Mouse (Mus musculus) midbrain, embryonic 14.5 days (tissue): ENCODE data around the gene Mbnl2. TPM values are rescaled to one million over a fixed set of nuclear protein-coding genes. Genes with fewer than 3 reads are reported as not detected.

Experiments used
- ATAC-seq: fragments of 200-750 bp; cut with Nextera tagmentation; 2 replicates; pipeline ENCODE4 v1.8.0; 2017; ENCODE audit warnings: moderate number of reproducible peaks, moderate library complexity; ENCODE audit not compliant: low FRiP score, low TSS enrichment
- DNase-seq: peaks from one replicate; pipeline ENCODE4 v3.0.0-alpha.2; 2015
- H3K27ac ChIP-seq: fragments of 300-500 bp; sonication (generic); replicated peaks from 2 replicates; pipeline ENCODE4 v1.5.1; 2014; ENCODE audit warnings: mild to moderate bottlenecking, low read depth, low read length, moderate library complexity
- H3K27me3 ChIP-seq: fragments of 300-500 bp; sonication (generic); 2 replicates; pipeline ENCODE4 v1.6.1; 2014; ENCODE audit warnings: low read length, control low read depth, mixed read lengths; ENCODE audit not compliant: control insufficient read depth, insufficient read depth
- H3K36me3 ChIP-seq: fragments of 300-500 bp; sonication (generic); 2 replicates; pipeline ENCODE4 v1.6.1; 2014; ENCODE audit warnings: low read length, control low read depth; ENCODE audit not compliant: control insufficient read depth, insufficient read depth
- H3K4me1 ChIP-seq: fragments of 300-500 bp; sonication (generic); 2 replicates; pipeline ENCODE4 v1.6.1; 2014; ENCODE audit warnings: mild to moderate bottlenecking, antibody characterized with exemption, low read length, control low read depth; ENCODE audit not compliant: control insufficient read depth, insufficient read depth
- H3K4me2 ChIP-seq: fragments of 300-500 bp; sonication (generic); 2 replicates; pipeline ENCODE4 v1.6.1; 2014; ENCODE audit warnings: mild to moderate bottlenecking, low read length, moderate library complexity
- H3K4me3 ChIP-seq: fragments of 300-500 bp; sonication (generic); replicated peaks from 2 replicates; pipeline ENCODE4 v1.5.1; 2014; ENCODE audit warnings: low read depth, low read length
- H3K9ac ChIP-seq: fragments of 300-500 bp; sonication (generic); replicated peaks from 2 replicates; pipeline ENCODE4 v1.6.1; 2014; ENCODE audit warnings: mild to moderate bottlenecking, low read length, moderate library complexity
- H3K9me3 ChIP-seq: fragments of 300-500 bp; sonication (generic); 2 replicates; pipeline ENCODE4 v1.6.1; 2016; ENCODE audit warnings: low read length, control low read depth, mixed read lengths; ENCODE audit not compliant: control insufficient read depth
- WGBS: fragments of 180-500 bp; shearing (Covaris S2); extraction: QIAGEN DNeasy Blood & Tissue Kit; methylation state at CpG from one replicate; pipeline ENCODE4 v1.1.7; 2014; 5-methylcytosine and 5-hydroxymethylcytosine counted together
- polyA plus RNA-seq: library from polyadenylated mRNA; unstranded; fragments of >200 nt; fragmentation: Nextera tagmentation; extraction: Ambion mirVana; gene quantifications from 2 replicates; pipeline ENCODE4 v1.2.1, GENCODE M21; 2014

The Mbnl2 gene
- polyA plus RNA-seq, 1 experiment from 2014 or later: 22.5 TPM

DNA sequence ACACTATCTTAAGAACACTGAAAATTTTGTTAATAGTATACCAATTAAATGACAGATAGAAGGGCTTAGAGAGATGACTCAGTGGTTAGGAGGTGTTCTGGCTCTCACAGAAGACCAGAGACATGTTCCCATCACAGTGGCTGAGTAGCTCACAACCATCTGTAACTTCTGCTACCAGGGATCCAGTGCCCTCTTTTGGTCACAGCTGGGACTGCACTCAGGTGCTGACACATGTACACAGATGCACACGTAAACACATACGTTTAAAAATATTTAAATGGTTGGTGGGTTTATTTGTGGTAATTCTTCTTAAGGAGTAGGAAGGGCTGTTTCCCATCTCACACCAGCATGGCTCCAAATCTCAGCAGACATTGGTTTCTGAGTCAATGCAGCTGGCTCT is 19.3 kb upstream of the Mbnl2 start:
- no peaks in the 10 kb centered on the region for H3K4me1 ChIP-seq
- no peaks in the 10 kb centered on the region for H3K27me3 ChIP-seq
- H3K36me3 ChIP-seq: no peaks in the 10 kb centered on the region
- no peak overlapping the region for H3K4me2 ChIP-seq
- 93% methylated on average over 2 of the region's 2 CpGs for WGBS
- H3K9ac ChIP-seq: no peak overlapping the region
- ATAC-seq: no peak
- DNase-seq: no peak
- no peak overlapping the region for H3K27ac ChIP-seq
- H3K4me3 ChIP-seq: no peak overlapping the region
- no peaks in the 10 kb centered on the region for H3K9me3 ChIP-seq

DNA sequence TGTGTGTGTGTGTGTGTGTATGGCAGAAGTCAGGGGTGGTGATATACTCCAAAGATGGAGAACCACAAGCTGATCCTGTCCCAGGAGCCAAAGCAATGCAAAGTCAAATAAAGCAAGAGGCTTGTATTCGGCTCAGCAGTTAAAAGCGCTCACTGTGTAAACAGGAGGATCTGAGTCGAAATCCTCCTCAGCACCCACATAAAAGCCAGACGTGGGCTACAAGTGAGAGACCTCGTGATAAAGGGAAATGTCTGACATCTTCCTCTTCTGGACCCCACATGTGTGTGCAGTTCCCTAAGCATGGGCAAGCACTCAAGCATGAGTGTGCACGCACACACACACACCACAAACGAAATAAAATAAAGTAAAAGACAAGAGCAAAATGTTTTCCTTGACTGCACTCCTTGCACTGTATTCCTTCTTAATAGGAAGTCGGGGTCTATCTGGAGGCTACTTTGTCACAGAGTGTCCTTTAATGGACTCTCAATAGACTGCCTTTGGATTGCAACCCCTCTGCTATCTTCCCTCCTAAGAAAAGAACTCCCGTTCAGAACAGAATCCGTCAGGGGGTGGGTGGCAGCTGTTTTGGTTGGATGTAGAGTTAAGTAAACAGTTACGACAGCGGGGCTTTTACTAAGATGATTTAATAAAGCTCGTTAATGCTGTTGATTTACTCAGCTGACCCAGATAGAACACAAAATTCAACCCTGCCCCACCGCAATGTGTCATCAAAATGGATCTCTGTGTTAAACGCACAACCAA is 18.7 kb upstream of the Mbnl2 start:
- Histone ChIP-seq H3K9me3 (no peaks in the 10 kb centered on the region), H3K27me3 (no peaks in the 10 kb centered on the region), H3K36me3 (no peaks in the 10 kb centered on the region), H3K4me2 (no peak overlapping the region), H3K9ac (no peak overlapping the region), H3K4me3 (no peak overlapping the region), H3K4me1 (no peaks in the 10 kb centered on the region), H3K27ac (no peak overlapping the region)
- 81% methylated on average over 15 of the region's 15 CpGs for WGBS
- ATAC-seq (no peak), DNase-seq (no peak)

DNA sequence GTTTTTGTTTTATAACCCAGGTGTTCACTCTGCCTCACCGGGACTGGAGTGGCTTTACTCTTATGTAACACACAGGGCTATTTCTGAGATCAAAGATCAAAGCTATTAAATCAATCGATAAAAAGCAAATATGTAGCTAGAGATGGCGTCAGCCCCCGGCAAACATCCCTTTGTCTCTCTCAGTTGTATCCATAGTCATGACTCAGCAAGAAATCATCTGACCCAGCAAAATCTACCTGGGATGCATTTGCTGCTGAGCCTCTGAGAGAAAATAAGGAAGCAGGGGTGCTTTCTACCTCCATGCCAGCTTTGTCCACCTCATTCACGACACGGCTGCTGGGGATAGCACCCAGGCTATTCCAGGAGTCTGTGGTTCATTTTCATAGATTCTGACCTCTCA is 18.0 kb upstream of the Mbnl2 start:
- no peak overlapping the region for H3K4me2 ChIP-seq
- DNase-seq: peak; percentile 32
- 86% methylated on average over 6 of the region's 6 CpGs for WGBS
- no peak for ATAC-seq
- H3K36me3 ChIP-seq: no peaks in the 10 kb centered on the region
- H3K9me3 ChIP-seq: no peaks in the 10 kb centered on the region
- H3K27ac ChIP-seq: no peak overlapping the region
- no peak overlapping the region for H3K9ac ChIP-seq
- H3K4me3 ChIP-seq: no peak overlapping the region
- H3K4me1 ChIP-seq: no peaks in the 10 kb centered on the region
- H3K27me3 ChIP-seq: no peaks in the 10 kb centered on the region

DNA sequence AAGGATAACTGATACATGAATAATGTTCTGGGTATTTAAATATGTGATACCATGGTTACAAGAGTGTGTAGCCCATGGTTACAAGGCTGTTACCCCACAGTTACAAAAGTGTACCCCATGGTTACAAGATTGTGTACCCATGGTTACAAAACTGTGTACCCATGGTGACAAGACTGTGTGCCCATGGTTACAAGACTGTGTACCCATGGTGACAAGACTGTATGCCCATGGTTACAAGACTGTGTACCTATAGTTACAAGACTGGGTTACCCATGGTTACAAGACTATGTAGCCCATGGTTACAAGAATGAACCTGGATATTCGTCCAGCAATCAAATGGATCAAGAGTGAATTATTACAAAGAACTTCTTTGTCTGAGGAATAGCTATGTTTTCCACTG is 16.0 kb upstream of the Mbnl2 start:
- peak; percentile 8 for DNase-seq
- no peak overlapping the region for H3K27ac ChIP-seq
- H3K9ac ChIP-seq: no peak overlapping the region
- H3K27me3 ChIP-seq: no peaks in the 10 kb centered on the region
- 60% methylated on average over 1 of the region's 1 CpGs for WGBS
- H3K9me3 ChIP-seq: no peaks in the 10 kb centered on the region
- no peaks in the 10 kb centered on the region for H3K4me1 ChIP-seq
- H3K4me3 ChIP-seq: no peak overlapping the region
- no peak overlapping the region for H3K4me2 ChIP-seq
- no peak for ATAC-seq
- no peaks in the 10 kb centered on the region for H3K36me3 ChIP-seq

DNA sequence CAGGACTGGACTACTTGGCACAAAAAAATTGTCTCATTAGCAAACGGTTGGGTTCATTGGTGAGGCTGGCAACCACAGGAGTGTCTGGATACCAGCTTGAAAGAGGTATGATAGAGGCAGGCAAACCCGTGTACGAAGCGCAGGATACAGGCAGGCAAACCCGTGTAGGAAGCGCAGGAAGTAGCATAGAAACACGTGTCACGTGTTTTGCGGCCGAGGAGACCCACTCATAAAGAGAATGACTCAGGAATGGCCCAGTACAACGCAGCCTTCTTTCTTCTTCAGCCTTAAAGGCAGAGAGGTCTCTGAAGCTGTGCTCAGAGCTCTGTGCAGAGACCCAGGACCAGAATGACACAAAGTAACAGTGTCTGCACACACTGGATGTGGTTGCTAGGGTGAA is 13.9 kb upstream of the Mbnl2 start:
- DNase-seq: no peak
- no peak overlapping the region for H3K4me2 ChIP-seq
- 94% methylated on average over 11 of the region's 11 CpGs for WGBS

DNA sequence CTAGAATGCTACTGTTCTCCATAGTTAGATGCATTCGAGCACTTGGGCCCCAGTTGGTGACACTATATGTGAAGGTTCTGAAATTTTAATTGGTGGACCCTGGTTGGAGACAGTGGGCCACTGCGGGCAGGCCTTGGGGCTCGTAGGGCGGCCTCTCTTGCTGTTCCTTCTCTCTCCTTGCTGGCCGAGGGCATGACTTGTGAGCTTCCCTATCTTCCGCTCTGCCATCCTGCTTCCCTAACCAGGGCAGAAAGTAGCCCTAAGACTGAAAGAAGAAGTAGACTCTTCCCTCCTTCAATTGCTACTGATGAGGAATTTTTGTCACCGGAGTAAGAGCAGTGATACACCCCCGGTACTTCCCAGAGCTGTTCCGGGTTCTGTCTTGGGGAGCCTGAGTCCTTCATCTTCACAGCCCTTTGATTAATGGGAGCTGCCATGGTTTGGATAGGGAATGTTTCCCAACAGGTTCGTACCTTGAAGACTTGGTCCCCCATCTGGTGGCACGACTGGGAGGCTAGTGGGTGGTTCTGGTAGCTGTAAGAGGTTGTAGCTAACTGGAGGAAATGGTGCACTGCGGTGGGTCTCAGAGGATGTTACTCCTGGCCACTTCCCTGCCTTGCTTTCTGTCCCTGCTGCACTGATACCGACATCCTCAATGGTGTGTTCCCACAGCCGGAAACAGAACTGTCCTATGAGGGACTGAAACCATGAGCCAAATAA is 12.6 kb upstream of the Mbnl2 start:
- no peak overlapping the region for H3K9ac ChIP-seq
- DNase-seq (no peak), ATAC-seq (no peak)

More for the DNA sequence above, 13.9 kb upstream of the Mbnl2 start:
- H3K27me3 ChIP-seq: no peaks in the 10 kb centered on the region
- no peaks in the 10 kb centered on the region for H3K36me3 ChIP-seq
- H3K4me3 ChIP-seq: no peak overlapping the region
- H3K9ac ChIP-seq: no peak overlapping the region
- H3K9me3 ChIP-seq: no peaks in the 10 kb centered on the region
- no peak for ATAC-seq
- H3K27ac ChIP-seq: no peak overlapping the region
- H3K4me1 ChIP-seq: no peaks in the 10 kb centered on the region

DNA sequence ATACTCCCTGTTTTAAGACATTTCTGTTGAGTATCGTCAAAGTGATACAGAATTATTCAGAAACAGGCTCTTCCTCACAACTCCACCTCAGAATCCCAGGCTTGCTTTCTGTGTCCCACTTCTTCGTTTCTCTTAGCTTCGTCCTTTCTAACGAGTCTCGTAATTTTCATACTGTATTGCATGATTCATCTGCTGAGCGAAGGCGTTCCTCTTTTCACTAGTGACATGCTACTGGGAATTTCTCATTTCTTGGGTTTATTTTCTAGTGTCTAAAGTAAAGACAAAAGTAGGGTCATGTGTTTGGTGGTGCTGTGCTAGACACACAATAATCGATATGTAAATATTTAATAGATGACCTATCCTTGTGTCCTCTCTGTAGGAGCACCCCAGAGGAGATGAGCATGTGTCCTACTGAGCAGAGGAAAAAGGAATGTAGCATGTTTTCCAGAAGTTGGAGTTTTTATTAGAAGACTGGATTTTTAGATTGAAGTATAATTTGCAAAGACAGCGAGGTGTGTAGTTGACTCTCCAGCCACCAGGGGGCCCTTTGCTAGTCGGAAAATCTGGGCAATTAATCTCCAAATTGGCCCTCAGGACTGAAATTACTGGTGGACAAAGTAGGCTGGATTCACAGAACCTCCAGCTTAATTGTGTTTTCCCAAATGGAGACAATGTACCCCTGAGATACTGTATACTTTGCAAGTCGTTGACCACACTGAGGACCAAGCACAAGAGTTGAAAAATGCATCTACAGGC is 11.9 kb upstream of the Mbnl2 start:
- H3K9me3 ChIP-seq: no peaks in the 10 kb centered on the region
- H3K27me3 ChIP-seq: no peaks in the 10 kb centered on the region
- H3K27ac ChIP-seq: no peak overlapping the region
- H3K36me3 ChIP-seq: no peaks in the 10 kb centered on the region
- no peaks in the 10 kb centered on the region for H3K4me1 ChIP-seq
- no peak overlapping the region for H3K4me3 ChIP-seq
- no peak overlapping the region for H3K4me2 ChIP-seq
- WGBS: 78% methylated on average over 11 of the region's 11 CpGs
- DNase-seq (peak; percentile 62), ATAC-seq (no peak)
- no peak overlapping the region for H3K9ac ChIP-seq

More for the DNA sequence above, 12.6 kb upstream of the Mbnl2 start:
- no peaks in the 10 kb centered on the region for H3K9me3 ChIP-seq
- 90% methylated on average over 14 of the region's 14 CpGs for WGBS
- H3K4me2 ChIP-seq: no peak overlapping the region
- no peaks in the 10 kb centered on the region for H3K36me3 ChIP-seq
- no peak overlapping the region for H3K4me3 ChIP-seq
- no peaks in the 10 kb centered on the region for H3K4me1 ChIP-seq
- no peaks in the 10 kb centered on the region for H3K27me3 ChIP-seq
- H3K27ac ChIP-seq: no peak overlapping the region

DNA sequence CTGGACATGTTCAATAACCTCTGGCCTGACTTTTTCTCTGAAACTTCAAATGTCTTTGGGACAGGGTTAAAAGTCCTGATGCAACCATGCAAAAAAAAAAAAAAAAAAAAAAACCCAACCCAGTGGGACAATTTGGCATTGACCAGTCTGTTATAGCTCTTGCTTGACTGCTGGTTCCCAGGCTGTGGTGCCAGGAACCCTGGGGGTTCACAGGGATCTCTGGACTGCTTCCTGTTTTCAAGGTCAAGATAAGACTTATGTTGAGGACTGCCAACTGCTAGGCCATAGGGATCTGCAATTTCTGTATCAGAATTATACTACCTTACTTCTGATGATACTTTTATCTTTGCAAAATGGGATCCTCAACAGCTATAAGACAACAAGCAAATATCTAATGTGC is 9.6 kb upstream of the Mbnl2 start:
- no peaks in the 10 kb centered on the region for H3K27me3 ChIP-seq
- H3K4me1 ChIP-seq: no peaks in the 10 kb centered on the region
- no peaks in the 10 kb centered on the region for H3K36me3 ChIP-seq
- ATAC-seq: no peak
- DNase-seq: no peak
- H3K4me3 ChIP-seq: no peak overlapping the region
- H3K4me2 ChIP-seq: no peak overlapping the region
- H3K9me3 ChIP-seq: no peaks in the 10 kb centered on the region
- H3K9ac ChIP-seq: no peak overlapping the region
- H3K27ac ChIP-seq: no peak overlapping the region
